ENCODE assay signal across 17 mouse cellular contexts in the genomic region with DNA sequence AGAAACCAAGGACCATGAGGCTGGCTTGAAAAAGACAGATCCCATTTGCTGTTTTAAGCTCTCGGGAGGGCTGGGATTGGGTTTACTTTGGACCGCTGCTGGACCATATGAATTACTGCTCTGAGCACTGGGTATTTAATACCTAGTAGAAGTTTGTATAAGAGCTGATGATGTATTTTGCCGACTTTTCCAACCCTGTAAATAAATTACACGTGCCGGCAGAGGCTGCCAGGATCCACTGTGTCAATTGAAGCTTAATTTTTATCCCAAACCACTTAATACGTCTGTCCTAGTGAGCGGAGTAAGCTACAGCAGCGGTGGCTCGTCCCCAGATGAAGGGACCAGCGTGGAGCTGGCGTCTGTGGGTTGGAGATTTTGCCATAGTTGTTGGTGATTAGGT. TPM values are rescaled to one million over a fixed set of nuclear protein-coding genes. Genes with fewer than 3 reads are reported as not detected.
A peak's percentile ranks its signal among the peaks of the same experiment; 100 is the strongest.
DNase-seq lines count a peak whose midpoint lies in the region; ATAC-seq and TF ChIP-seq lines count a peak whose summit lies in the region.
"Had no signal": no experiment of that assay in that cellular context is flagged by ENCODE, and none has a peak within 500 bp of the region (broad histone marks: within the 10 kb centered on the region; RNA-seq: fewer than 3 reads in every experiment).

No protein-coding gene starts in this region.

- peak; percentile 73 for DNase-seq in kidney, adult 11 months
- peak; percentile 67 for DNase-seq in kidney, postnatal 0 days (ENCODE audit: low spot score)
- DNase-seq in right cerebral cortex, postnatal 36 days (ENCODE audit: low spot score in 2 of 2) = no peak
- DNase-seq in ovary, postnatal 10 days (ENCODE audit: low spot score) = no peak
- DNase-seq: cerebellum, adult 11-12 months; cerebellum, postnatal 36 days; heart, postnatal 14 days; retina, postnatal 1 day had no signal

- H3K4me2 ChIP-seq in embryonic facial prominence, embryonic 15.5 days (replicated peaks) = peak overlapping the region; percentile 40
- peak overlapping the region; percentile 41 for H3K4me2 ChIP-seq in kidney, postnatal 0 days (ENCODE audit: low read length)
- peak overlapping the region; percentile 1; the same call in 1 of the 2 replicates for H3K4me2 ChIP-seq in stomach, embryonic 16.5 days (ENCODE audit: low read depth, low read length)
- H3K4me2 ChIP-seq: heart, embryonic 11.5 days; hindbrain, embryonic 14.5 days; midbrain, embryonic 12.5 days had no signal

- H3K9ac ChIP-seq in embryonic facial prominence, embryonic 15.5 days = no peak overlapping the region
- no peak overlapping the region for H3K9ac ChIP-seq in kidney, postnatal 0 days (ENCODE audit: low read depth, low read length)
- no peak overlapping the region for H3K9ac ChIP-seq in stomach, embryonic 16.5 days (ENCODE audit: low read length)
- H3K9ac ChIP-seq: hindbrain, embryonic 14.5 days; liver, embryonic 14.5 days; midbrain, embryonic 12.5 days had no signal

- peaks cover 34% of the 10 kb centered on the region for H3K27me3 ChIP-seq in embryonic facial prominence, embryonic 15.5 days
- H3K27me3 ChIP-seq in kidney, postnatal 0 days (ENCODE audit: insufficient read depth, low read length) = peaks cover 7% of the 10 kb centered on the region; the same call in 1 of the 2 replicates
- peaks cover 39% of the 10 kb centered on the region for H3K27me3 ChIP-seq in stomach, embryonic 16.5 days (ENCODE audit: control insufficient read depth, insufficient read depth, low read length)

- WGBS in embryonic facial prominence, embryonic 15.5 days = 35% methylated on average over 11 of the region's 11 CpGs
- 28% methylated on average over 11 of the region's 11 CpGs for WGBS in kidney, postnatal 0 days
- 51% methylated on average over 11 of the region's 11 CpGs for WGBS in stomach, embryonic 16.5 days

- no peaks in the 10 kb centered on the region for H3K9me3 ChIP-seq in embryonic facial prominence, embryonic 15.5 days (replicated peaks)
- no peaks in the 10 kb centered on the region for H3K9me3 ChIP-seq in kidney, postnatal 0 days (replicated peaks; ENCODE audit: low read length)
- H3K9me3 ChIP-seq in stomach, embryonic 16.5 days (replicated peaks; ENCODE audit: control insufficient read depth, low read length) = peaks cover 3% of the 10 kb centered on the region; the same call in 1 of the 2 replicates
- H3K9me3 ChIP-seq: G1E; midbrain, embryonic 12.5 days had no signal

- peaks cover 41% of the 10 kb centered on the region for H3K4me1 ChIP-seq in embryonic facial prominence, embryonic 15.5 days
- H3K4me1 ChIP-seq in kidney, postnatal 0 days (replicated peaks; ENCODE audit: insufficient read depth, low read length) = peaks cover 10% of the 10 kb centered on the region
- H3K4me1 ChIP-seq in stomach, embryonic 16.5 days (ENCODE audit: control insufficient read depth, insufficient read depth, low read length) = no peaks in the 10 kb centered on the region; the same call in 1 of the 2 replicates

- peak overlapping the region; percentile 19 for H3K4me3 ChIP-seq in embryonic facial prominence, embryonic 15.5 days (replicated peaks)
- H3K4me3 ChIP-seq in kidney, postnatal 0 days (replicated peaks; ENCODE audit: low read depth, low read length) = peak overlapping the region; percentile 21; the same call in 1 of the 2 replicates
- H3K4me3 ChIP-seq in stomach, embryonic 16.5 days (replicated peaks; ENCODE audit: low read length) = no peak overlapping the region
- H3K4me3 ChIP-seq: midbrain, embryonic 12.5 days had no signal

- H3K27ac ChIP-seq in embryonic facial prominence, embryonic 15.5 days (replicated peaks) = peak overlapping the region; percentile 65
- H3K27ac ChIP-seq in kidney, postnatal 0 days = peak overlapping the region; percentile 42; the same call in 1 of the 2 replicates
- H3K27ac ChIP-seq in stomach, embryonic 16.5 days (ENCODE audit: low read length) = no peak overlapping the region
- H3K27ac ChIP-seq: hindbrain, embryonic 14.5 days; liver, embryonic 14.5 days; midbrain, embryonic 12.5 days had no signal

- no peaks in the 10 kb centered on the region for H3K36me3 ChIP-seq in embryonic facial prominence, embryonic 15.5 days
- H3K36me3 ChIP-seq in kidney, postnatal 0 days (ENCODE audit: insufficient read depth, low read length) = no peaks in the 10 kb centered on the region
- no peaks in the 10 kb centered on the region for H3K36me3 ChIP-seq in stomach, embryonic 16.5 days (ENCODE audit: control insufficient read depth, insufficient read depth, low read length)
- H3K36me3 ChIP-seq: G1E; midbrain, embryonic 12.5 days had no signal

- TF ChIP-seq CTCF in kidney, postnatal 0 days (IDR thresholded peaks at IDR 0.05; ENCODE audit: low read depth) = no peak

- no peak for ATAC-seq in embryonic facial prominence, embryonic 15.5 days (ENCODE audit: insufficient number of reproducible peaks, low FRiP score, low TSS enrichment, low read depth)
- peak; percentile 57 for ATAC-seq in kidney, postnatal 0 days (replicated peaks; ENCODE audit: low FRiP score, low read depth)
- ATAC-seq in stomach, embryonic 16.5 days (ENCODE audit: insufficient read depth, low FRiP score) = no peak
- no peak for ATAC-seq in monocyte, adult 5-6 weeks (replicated peaks; ENCODE audit: insufficient number of reproducible peaks, low FRiP score, low TSS enrichment, poor library complexity, severe bottlenecking)
- ATAC-seq: CD4-positive, CD25-positive, alpha-beta regulatory T cell, adult 4 months had no signal

RNA-seq across cellular contexts. Expression of a gene that starts 7.9 kb away (rescaled TPM):
- 35.3 and 37.4 TPM in 2 replicates for polyA plus RNA-seq in embryonic facial prominence, embryonic 15.5 days (2015; fragmentation: Nextera tagmentation; extraction: Ambion mirVana)
- 5.5 and 7.4 TPM in 2 replicates for polyA plus RNA-seq in kidney, postnatal 0 days (2015; fragmentation: Nextera tagmentation; extraction: Ambion mirVana)
- 0.21 and 0.87 TPM in 2 replicates for polyA plus RNA-seq in stomach, embryonic 16.5 days (2015; fragmentation: Nextera tagmentation; extraction: Ambion mirVana)
- total RNA-seq in monocyte, adult 5-6 weeks (2017) = 0.19 TPM in 1 of 3 replicates, not detected in the others
- polyA plus RNA-seq: CD4-positive, CD25-positive, alpha-beta regulatory T cell, adult 4 months had no signal

Comparison
In these comparisons a context has a peak if more than half of its experiments do, and no peak if none do; other contexts are left out.
1. DNase-seq: peak in kidney, adult 11 months (single experiment) and kidney, postnatal 0 days (single experiment); none in right cerebral cortex, postnatal 36 days (0 of 2) and ovary, postnatal 10 days (single experiment).
2. Peak in every context shown above with its lines, with median percentiles within 50 percentile points of each other: H3K4me2 ChIP-seq.